Mouse (Mus musculus) embryonic facial prominence, embryonic 14.5 days (tissue): ENCODE results near the gene Vmn1r227. TPM values are rescaled to one million over a fixed set of nuclear protein-coding genes. Genes with fewer than 3 reads are reported as not detected.

Experiments
- ATAC-seq: fragments of 200-750 bp; cut with Nextera tagmentation; 2 replicates; pipeline ENCODE4 v1.8.0; 2017; ENCODE audit warnings: low read depth, moderate number of reproducible peaks, moderate TSS enrichment
- DNase-seq: peaks from one replicate; pipeline ENCODE4 v3.0.0-alpha.2; 2015; ENCODE audit warnings: low spot score
- H3K27ac ChIP-seq: fragments of 300-500 bp; sonication (generic); replicated peaks from 2 replicates; pipeline ENCODE4 v1.5.1; 2014; ENCODE audit warnings: low read depth, mild to moderate bottlenecking, low read length, moderate library complexity
- H3K27me3 ChIP-seq: fragments of 300-500 bp; sonication (generic); replicated peaks from 2 replicates; pipeline ENCODE4 v1.6.1; 2014; ENCODE audit warnings: low read length; ENCODE audit not compliant: control insufficient read depth, insufficient read depth
- H3K36me3 ChIP-seq: fragments of 300-500 bp; sonication (generic); 2 replicates; pipeline ENCODE4 v1.6.1; 2014; ENCODE audit warnings: low read length, mixed read lengths; ENCODE audit not compliant: control insufficient read depth, insufficient read depth
- H3K4me1 ChIP-seq: fragments of 300-500 bp; sonication (generic); 2 replicates; pipeline ENCODE4 v1.6.1; 2014; ENCODE audit warnings: antibody characterized with exemption, low read length; ENCODE audit not compliant: control insufficient read depth, insufficient read depth
- H3K4me2 ChIP-seq: fragments of 300-500 bp; sonication (generic); 2 replicates; pipeline ENCODE4 v1.6.1; 2014; ENCODE audit warnings: low read depth, mild to moderate bottlenecking, low read length, moderate library complexity, mixed read lengths
- H3K4me3 ChIP-seq: fragments of 300-500 bp; sonication (generic); 2 replicates; pipeline ENCODE4 v1.5.1; 2014; ENCODE audit warnings: low read depth, mild to moderate bottlenecking, low read length
- H3K9ac ChIP-seq: fragments of 300-500 bp; sonication (generic); 2 replicates; pipeline ENCODE4 v1.6.1; 2014; ENCODE audit warnings: low read depth, mild to moderate bottlenecking, low read length, moderate library complexity, mixed read lengths
- H3K9me3 ChIP-seq: fragments of 300-500 bp; sonication (generic); 2 replicates; pipeline ENCODE4 v1.6.1; 2016; ENCODE audit warnings: low read length; ENCODE audit not compliant: control insufficient read depth
- WGBS: fragments of 180-500 bp; shearing (Covaris S2); extraction: QIAGEN DNeasy Blood & Tissue Kit; methylation state at CpG from one replicate; pipeline ENCODE4 v1.1.7; 2014; 5-methylcytosine and 5-hydroxymethylcytosine counted together
- polyA plus RNA-seq: library from polyadenylated mRNA; unstranded; fragments of >200 nt; fragmentation: Nextera tagmentation; extraction: Ambion mirVana; gene quantifications from 2 replicates; pipeline ENCODE4 v1.2.1, GENCODE M21; 2014

Gene Vmn1r227
- polyA plus RNA-seq = not detected in 2 replicates

- Histone ChIP-seq H3K27ac (no peak within 1 kb of the TSS), H3K4me3 (no peak within 1 kb of the TSS), H3K9ac (no peak within 1 kb of the TSS), H3K9me3 (peaks cover 4% of the 10 kb centered on the region; the same call in 1 of the 2 replicates), H3K27me3 (no peaks in the 10 kb centered on the region), H3K4me2 (no peak within 1 kb of the TSS), H3K4me1 (no peaks in the 10 kb centered on the region), H3K36me3 (no peaks in the 10 kb centered on the region)
- no peak for ATAC-seq
- WGBS = 47% methylated on average over 1 of the region's 1 CpGs
- no peak for DNase-seq
Measured at GRCm38 (mm10) chr17:20729543-20729942, at the start of gene Vmn1r227. Vmn1r227 (plus strand) TSS chr17:20729843.

GRCm38 (mm10) chr17:20682543-20682942 is 47.1 kb upstream of the Vmn1r227 start, which contains the start of gene Vmn1r226:
Vmn1r226 (plus strand) TSS chr17:20682843.
- ATAC-seq (no peak), DNase-seq (no peak)
- H3K27me3 ChIP-seq = no peaks in the 10 kb centered on the region
- no peaks in the 10 kb centered on the region for H3K4me1 ChIP-seq
- H3K27ac ChIP-seq = no peak within 1 kb of the TSS
- peaks cover 12% of the 10 kb centered on the region for H3K9me3 ChIP-seq
- no peak within 1 kb of the TSS for H3K4me3 ChIP-seq
- no peak within 1 kb of the TSS for H3K4me2 ChIP-seq
- no peak within 1 kb of the TSS for H3K9ac ChIP-seq
- no peaks in the 10 kb centered on the region for H3K36me3 ChIP-seq

GRCm38 (mm10) chr17:20786057-20786456 is 56.4 kb downstream of the Vmn1r227 start, which contains the start of gene Vmn1r228:
Vmn1r228 (minus strand) TSS chr17:20786157.
- Histone ChIP-seq H3K4me1 (no peaks in the 10 kb centered on the region), H3K4me3 (no peak within 1 kb of the TSS), H3K27ac (no peak within 1 kb of the TSS), H3K9me3 (0 out of 2 replicates have a peak, but pooled peaks cover 9% of the 10 kb centered on the region), H3K27me3 (no peaks in the 10 kb centered on the region), H3K36me3 (no peaks in the 10 kb centered on the region), H3K4me2 (no peak within 1 kb of the TSS), H3K9ac (no peak within 1 kb of the TSS)
- ATAC-seq (no peak), DNase-seq (no peak)

Other genes starting within 250 kb of the Vmn1r227 start
- gene Vmn2r108, start 248.5 kb upstream of the Vmn1r227 start, polyA plus RNA-seq = not detected in 2 replicates
- not detected in 2 replicates for gene Vmn1r225, start 231.7 kb upstream of the Vmn1r227 start, polyA plus RNA-seq
- not detected in 2 replicates for gene Vmn2r109, start 165.1 kb upstream of the Vmn1r227 start, polyA plus RNA-seq
- 0.03 and 0.05 TPM in 2 replicates for gene Vmn2r110, start 133.4 kb upstream of the Vmn1r227 start, polyA plus RNA-seq
- gene Fpr-rs3, start 105.0 kb upstream of the Vmn1r227 start, polyA plus RNA-seq = not detected in 2 replicates
- not detected in 2 replicates for gene Vmn1r226, start 47.0 kb upstream of the Vmn1r227 start, polyA plus RNA-seq
- gene Vmn1r228, start 56.3 kb downstream of the Vmn1r227 start, polyA plus RNA-seq = not detected in 2 replicates
- gene Vmn1r229, start 81.7 kb downstream of the Vmn1r227 start, polyA plus RNA-seq = 0.07 TPM in 1 of 2 replicates, not detected in the other
- gene Vmn1r230, start 110.6 kb downstream of the Vmn1r227 start, polyA plus RNA-seq = not detected in 2 replicates
- not detected in 2 replicates for gene Vmn1r231, start 175.2 kb downstream of the Vmn1r227 start, polyA plus RNA-seq
- gene Vmn1r232, start 189.9 kb downstream of the Vmn1r227 start, polyA plus RNA-seq = not detected in 2 replicates
- 335 and 378 TPM in 2 replicates for gene Ppp2r1a, start 215.5 kb downstream of the Vmn1r227 start, polyA plus RNA-seq